Comparison of ENCODE assay signal across 9 mouse cellular contexts in the genomic region with DNA sequence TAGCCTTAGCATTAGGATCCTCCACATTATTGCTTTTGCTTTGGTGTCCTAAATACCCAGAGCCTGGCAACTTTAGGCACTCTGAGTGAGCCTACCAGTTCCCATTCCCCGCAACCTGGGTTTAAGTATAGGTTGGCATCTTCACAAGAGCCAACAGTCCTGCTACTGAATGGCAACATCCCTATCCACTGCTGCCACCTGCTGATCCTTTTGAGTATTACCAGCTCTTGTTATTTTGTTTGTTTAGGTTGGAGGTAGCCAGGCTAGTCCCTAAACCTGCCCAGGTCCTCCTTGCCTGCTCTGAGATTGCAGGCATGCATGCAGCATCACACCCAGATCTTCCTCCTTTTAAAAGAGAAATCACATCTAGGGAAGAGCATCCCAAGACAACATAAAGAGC. TPM values are rescaled to one million over a fixed set of nuclear protein-coding genes. Genes with fewer than 3 reads are reported as not detected.
A peak's percentile ranks its signal among the peaks of the same experiment; 100 is the strongest.
DNase-seq lines count a peak whose midpoint lies in the region; ATAC-seq and TF ChIP-seq lines count a peak whose summit lies in the region.
"Not testable (repeated sequence)": the region's sequence is repeated elsewhere in the genome, so short reads cannot be mapped to it uniquely, and the experiment has no call there.
"Had no signal": no experiment of that assay in that cellular context is flagged by ENCODE, and none has a peak within 500 bp of the region (broad histone marks: within the 10 kb centered on the region; RNA-seq: fewer than 3 reads in every experiment).

No protein-coding gene starts in this region.

- H3K36me3 ChIP-seq in intestine, embryonic 16.5 days (ENCODE audit: control insufficient read depth, insufficient read depth, low read length) = not testable (repeated sequence)

- peaks cover 13% of the 10 kb centered on the region; the same call in 1 of the 2 replicates for H3K4me1 ChIP-seq in intestine, embryonic 16.5 days (ENCODE audit: control insufficient read depth, insufficient read depth, low read length)

- peak overlapping the region; percentile 32 for H3K4me2 ChIP-seq in intestine, embryonic 16.5 days (ENCODE audit: low read depth, low read length)

- H3K9me3 ChIP-seq in intestine, embryonic 16.5 days (ENCODE audit: control insufficient read depth, low read length) = not testable (repeated sequence)

- not testable (repeated sequence) for ATAC-seq in intestine, embryonic 16.5 days

- not testable (repeated sequence) for H3K27ac ChIP-seq in intestine, embryonic 16.5 days (ENCODE audit: low read length); left cerebral cortex, adult 2 months

- peak overlapping the region; percentile 36 for H3K4me3 ChIP-seq in intestine, embryonic 16.5 days (ENCODE audit: low read length)
- H3K4me3 ChIP-seq in left cerebral cortex, adult 2 months = not testable (repeated sequence)

- peak; percentile 61 for DNase-seq in R1 (ENCODE audit: low read depth, low spot score)
- peak; percentile 61 to 89 for DNase-seq in cerebellum, postnatal 36 days
- DNase-seq in gastrocnemius, postnatal 14 days = peak; percentile 16
- DNase-seq in left cerebral cortex, adult 2 months (ENCODE audit: extremely low spot score in 1 of 2, low spot score in 2 of 2) = peak; percentile 77 to 84
- peak; percentile 95 for DNase-seq in lung, postnatal 36 days
- peak; percentile 90 to 95 for DNase-seq in right cerebral cortex, adult 2 months (ENCODE audit: low spot score in 2 of 2)
- peak; percentile 79 for DNase-seq in urinary bladder, postnatal 14 days (ENCODE audit: low spot score)

- WGBS in intestine, embryonic 16.5 days = 41% methylated on average over 1 of the region's 1 CpGs

- peak; percentile 79 for TF ChIP-seq CTCF in left cerebral cortex, adult 2 months (IDR thresholded peaks at IDR 0.05)

- H3K27me3 ChIP-seq in intestine, embryonic 16.5 days (replicated peaks; ENCODE audit: control insufficient read depth, insufficient read depth, low read length) = not testable (repeated sequence)

- intact Hi-C loops in gastrocnemius, postnatal 14 days (cut with DNase I; ENCODE audit: low total_unique reads) = loop anchor here (5.0 to 10.0 kb wide), 3 partner anchors 71 to 674 kb away; a partner anchor contains a TSS
- intact Hi-C loops in left cerebral cortex, adult 2 months (cut with DNase I) = loop anchor here (2.0 to 10.0 kb wide), 4 partner anchors 71 to 1007 kb away; a partner anchor contains a TSS

- H3K9ac ChIP-seq in intestine, embryonic 16.5 days (ENCODE audit: low read depth, low read length) = not testable (repeated sequence)

RNA-seq across cellular contexts. Expression of a gene that starts 7.3 kb away (rescaled TPM):
- 1 to 10 TPM; 3.6 to 3.8 TPM for total RNA-seq in gastrocnemius, postnatal 14 days (2021)
- polyA plus RNA-seq in intestine, embryonic 16.5 days (2015; fragmentation: Nextera tagmentation; extraction: Ambion mirVana) = 76.1 and 85.7 TPM in 2 replicates
- 1 to 10 TPM; 3.0 to 3.9 TPM for total RNA-seq in left cerebral cortex, adult 2 months (2021)

RNA-seq across cellular contexts. Expression of a gene that starts 7.4 kb away (rescaled TPM):
- total RNA-seq in gastrocnemius, postnatal 14 days (2021) = 10 to 100 TPM; 46.5 to 51.1 TPM
- 288 and 336 TPM in 2 replicates for polyA plus RNA-seq in intestine, embryonic 16.5 days (2015; fragmentation: Nextera tagmentation; extraction: Ambion mirVana)
- total RNA-seq in left cerebral cortex, adult 2 months (2021) = 10 to 100 TPM; 14.6 to 15.4 TPM

RNA-seq across cellular contexts. Expression of a gene that starts 15.9 kb away (rescaled TPM):
- total RNA-seq in gastrocnemius, postnatal 14 days (2021) = not detected
- polyA plus RNA-seq in intestine, embryonic 16.5 days (2015; fragmentation: Nextera tagmentation; extraction: Ambion mirVana) = not detected in 2 replicates
- total RNA-seq in left cerebral cortex, adult 2 months (2021) = not detected
- polyA plus RNA-seq: lung, embryonic 15.5 days had no signal

RNA-seq across cellular contexts. Expression of a gene that starts 24.1 kb away (rescaled TPM):
- total RNA-seq in gastrocnemius, postnatal 14 days (2021) = not detected
- polyA plus RNA-seq in intestine, embryonic 16.5 days (2015; fragmentation: Nextera tagmentation; extraction: Ambion mirVana) = not detected in 2 replicates
- total RNA-seq in left cerebral cortex, adult 2 months (2021) = not detected
- polyA plus RNA-seq: lung, embryonic 15.5 days had no signal

RNA-seq across cellular contexts. Expression of a gene that starts 25.4 kb away (rescaled TPM):
- under 1 TPM; 0.18 to 0.64 TPM for total RNA-seq in gastrocnemius, postnatal 14 days (2021)
- polyA plus RNA-seq in intestine, embryonic 16.5 days (2015; fragmentation: Nextera tagmentation; extraction: Ambion mirVana) = 1.5 and 1.6 TPM in 2 replicates
- total RNA-seq in left cerebral cortex, adult 2 months (2021) = under 1 TPM in 1 of 2 experiments, not detected in 1; 0.35 TPM

Comparison
In these comparisons a context has a peak if more than half of its experiments do, and no peak if none do; other contexts are left out.
1. DNase-seq: peak in every context shown above with its lines; median percentile 95 in lung, postnatal 36 days; 92 in right cerebral cortex, adult 2 months; 80 in left cerebral cortex, adult 2 months; 79 in urinary bladder, postnatal 14 days; 75 in cerebellum, postnatal 36 days; 61 in R1; 16 in gastrocnemius, postnatal 14 days.